Mouse (Mus musculus) hindbrain, embryonic 16.5 days (tissue): ENCODE measurements around the gene Xrcc3. TPM values are rescaled to one million over a fixed set of nuclear protein-coding genes. Genes with fewer than 3 reads are reported as not detected.

Experiments used
- ATAC-seq: fragments of 200-750 bp; cut with Nextera tagmentation; 2 replicates; pipeline ENCODE4 v1.8.0; 2017; ENCODE audit warnings: moderate TSS enrichment, moderate library complexity
- H3K27ac ChIP-seq: fragments of 300-500 bp; sonication (generic); 2 replicates; pipeline ENCODE4 v1.5.1; 2014; ENCODE audit warnings: low read depth, mild to moderate bottlenecking, control low read depth, low read length, moderate library complexity
- H3K27me3 ChIP-seq: fragments of 300-500 bp; sonication (generic); replicated peaks from 2 replicates; pipeline ENCODE4 v1.6.1; 2014; ENCODE audit warnings: low read length; ENCODE audit not compliant: control insufficient read depth, insufficient read depth
- H3K36me3 ChIP-seq: fragments of 300-500 bp; sonication (generic); 2 replicates; pipeline ENCODE4 v1.6.1; 2014; ENCODE audit warnings: mild to moderate bottlenecking, low read length, moderate library complexity, mixed read lengths; ENCODE audit not compliant: control insufficient read depth, insufficient read depth
- H3K4me1 ChIP-seq: fragments of 300-500 bp; sonication (generic); 2 replicates; pipeline ENCODE4 v1.6.1; 2014; ENCODE audit warnings: low read depth, low read length; ENCODE audit not compliant: control insufficient read depth, insufficient read depth
- H3K4me2 ChIP-seq: fragments of 300-500 bp; sonication (generic); 2 replicates; pipeline ENCODE4 v1.6.1; 2014; ENCODE audit warnings: mild to moderate bottlenecking, low read length, control low read depth, moderate library complexity
- H3K4me3 ChIP-seq: fragments of 300-500 bp; sonication (generic); 2 replicates; pipeline ENCODE4 v1.5.1; 2014; ENCODE audit warnings: mild to moderate bottlenecking, low read length, control low read depth, moderate library complexity
- H3K9ac ChIP-seq: fragments of 300-500 bp; sonication (generic); 2 replicates; pipeline ENCODE4 v1.6.1; 2014; ENCODE audit warnings: low read depth, mild to moderate bottlenecking, control low read depth, low read length, moderate library complexity
- H3K9me3 ChIP-seq: fragments of 300-500 bp; sonication (generic); 2 replicates; pipeline ENCODE4 v1.6.1; 2014; ENCODE audit warnings: mild to moderate bottlenecking, low read length, moderate library complexity; ENCODE audit not compliant: control insufficient read depth
- WGBS: fragments of 180-500 bp; shearing (Covaris S2); extraction: QIAGEN DNeasy Blood & Tissue Kit; methylation state at CpG from one replicate; pipeline ENCODE4 v1.1.7; 2014; 5-methylcytosine and 5-hydroxymethylcytosine counted together
- polyA plus RNA-seq: library from polyadenylated mRNA; unstranded; fragments of >200 nt; fragmentation: Nextera tagmentation; extraction: Ambion mirVana; gene quantifications from 2 replicates; pipeline ENCODE4 v1.2.1, GENCODE M21; 2015

Gene Xrcc3
- polyA plus RNA-seq, 1 experiment from 2014 or later: 3.3 TPM

GRCm38 (mm10) chr12:111758381-111759175 is 55.1 kb downstream of the Xrcc3 start, which contains the start of gene Klc1:
Gene Klc1 (plus strand): TSS chr12:111758849.
- WGBS: under 1% methylated on average over 66 of the region's 85 CpGs
- Histone ChIP-seq H3K4me1 (peaks cover 31% of the 10 kb centered on the region), H3K27ac (peak within 1 kb of the TSS; percentile 98), H3K9me3 (no peaks in the 10 kb centered on the region), H3K4me2 (peak within 1 kb of the TSS; percentile 99), H3K9ac (peak within 1 kb of the TSS; percentile 99), H3K4me3 (peak within 1 kb of the TSS; percentile 91), H3K27me3 (no peaks in the 10 kb centered on the region), H3K36me3 (no peaks in the 10 kb centered on the region)
- peak; percentile 82 for ATAC-seq

- no peak for ATAC-seq
- H3K4me2 ChIP-seq: peak overlapping the region; percentile 99
- H3K27ac ChIP-seq: peak overlapping the region; percentile 98
- H3K36me3 ChIP-seq: no peaks in the 10 kb centered on the region
- 44% methylated on average over 10 of the region's 10 CpGs for WGBS
- H3K9ac ChIP-seq: peak overlapping the region; percentile 99
- peaks cover 31% of the 10 kb centered on the region for H3K4me1 ChIP-seq
- H3K4me3 ChIP-seq: peak overlapping the region; percentile 91
- H3K9me3 ChIP-seq: no peaks in the 10 kb centered on the region
- H3K27me3 ChIP-seq: no peaks in the 10 kb centered on the region
Measured at GRCm38 (mm10) chr12:111757561-111758325, 55.9 kb downstream of the Xrcc3 start.

- H3K4me3 ChIP-seq: no peak overlapping the region
- H3K36me3 ChIP-seq: no peaks in the 10 kb centered on the region
- H3K9me3 ChIP-seq: no peaks in the 10 kb centered on the region
- 48% methylated on average over 5 of the region's 5 CpGs for WGBS
- H3K4me1 ChIP-seq: peaks cover 25% of the 10 kb centered on the region
- no peak overlapping the region for H3K27ac ChIP-seq
- H3K4me2 ChIP-seq: no peak overlapping the region
- no peak for ATAC-seq
- H3K27me3 ChIP-seq: no peaks in the 10 kb centered on the region
- H3K9ac ChIP-seq: no peak overlapping the region
Measured at GRCm38 (mm10) chr12:111756698-111757082, 57.0 kb downstream of the Xrcc3 start.

GRCm38 (mm10) chr12:111756082-111756697 is 57.5 kb downstream of the Xrcc3 start:
- H3K27me3 ChIP-seq: no peaks in the 10 kb centered on the region
- H3K9me3 ChIP-seq: no peaks in the 10 kb centered on the region
- no peak overlapping the region for H3K4me3 ChIP-seq
- H3K9ac ChIP-seq: no peak overlapping the region
- WGBS: 59% methylated on average over 4 of the region's 4 CpGs
- H3K4me1 ChIP-seq: peaks cover 20% of the 10 kb centered on the region
- no peak overlapping the region for H3K4me2 ChIP-seq
- H3K36me3 ChIP-seq: no peaks in the 10 kb centered on the region
- no peak for ATAC-seq
- no peak overlapping the region for H3K27ac ChIP-seq

- Histone ChIP-seq H3K27me3 (no peaks in the 10 kb centered on the region), H3K27ac (no peak overlapping the region), H3K4me3 (no peak overlapping the region), H3K36me3 (no peaks in the 10 kb centered on the region), H3K4me1 (peaks cover 12% of the 10 kb centered on the region), H3K9me3 (no peaks in the 10 kb centered on the region), H3K4me2 (no peak overlapping the region), H3K9ac (no peak overlapping the region)
- no peak for ATAC-seq
- WGBS: 78% methylated on average over 2 of the region's 2 CpGs
Measured at GRCm38 (mm10) chr12:111755231-111755630, 58.4 kb downstream of the Xrcc3 start.

- H3K27me3 ChIP-seq: no peaks in the 10 kb centered on the region
- no peaks in the 10 kb centered on the region for H3K9me3 ChIP-seq
- ATAC-seq: no peak
- no peak overlapping the region for H3K4me2 ChIP-seq
- no peak overlapping the region for H3K27ac ChIP-seq
- no peak overlapping the region for H3K9ac ChIP-seq
- H3K36me3 ChIP-seq: no peaks in the 10 kb centered on the region
- H3K4me1 ChIP-seq: peaks cover 8% of the 10 kb centered on the region
- H3K4me3 ChIP-seq: no peak overlapping the region
Measured at GRCm38 (mm10) chr12:111754710-111755109, 59.0 kb downstream of the Xrcc3 start.

GRCm38 (mm10) chr12:111753347-111753746 is 60.3 kb downstream of the Xrcc3 start:
- no peaks in the 10 kb centered on the region for H3K9me3 ChIP-seq
- no peak overlapping the region for H3K4me2 ChIP-seq
- no peaks in the 10 kb centered on the region for H3K36me3 ChIP-seq
- ATAC-seq: no peak
- H3K4me1 ChIP-seq: peaks cover 8% of the 10 kb centered on the region
- H3K9ac ChIP-seq: no peak overlapping the region
- H3K27ac ChIP-seq: no peak overlapping the region
- no peak overlapping the region for H3K4me3 ChIP-seq
- H3K27me3 ChIP-seq: no peaks in the 10 kb centered on the region
- 64% methylated on average over 9 of the region's 9 CpGs for WGBS
